Mouse (Mus musculus) spleen, embryonic (tissue): Measurements from ENCODE around the gene Yrdc.

Experiments
- CTCF ChIA-PET: fragments of 350-600 bp; sonication (Branson Sonifier 250); formaldehyde crosslinking; loops from one replicate; lab custom pipeline; 2022; lab: Charles Lee

The Yrdc gene

DNA sequence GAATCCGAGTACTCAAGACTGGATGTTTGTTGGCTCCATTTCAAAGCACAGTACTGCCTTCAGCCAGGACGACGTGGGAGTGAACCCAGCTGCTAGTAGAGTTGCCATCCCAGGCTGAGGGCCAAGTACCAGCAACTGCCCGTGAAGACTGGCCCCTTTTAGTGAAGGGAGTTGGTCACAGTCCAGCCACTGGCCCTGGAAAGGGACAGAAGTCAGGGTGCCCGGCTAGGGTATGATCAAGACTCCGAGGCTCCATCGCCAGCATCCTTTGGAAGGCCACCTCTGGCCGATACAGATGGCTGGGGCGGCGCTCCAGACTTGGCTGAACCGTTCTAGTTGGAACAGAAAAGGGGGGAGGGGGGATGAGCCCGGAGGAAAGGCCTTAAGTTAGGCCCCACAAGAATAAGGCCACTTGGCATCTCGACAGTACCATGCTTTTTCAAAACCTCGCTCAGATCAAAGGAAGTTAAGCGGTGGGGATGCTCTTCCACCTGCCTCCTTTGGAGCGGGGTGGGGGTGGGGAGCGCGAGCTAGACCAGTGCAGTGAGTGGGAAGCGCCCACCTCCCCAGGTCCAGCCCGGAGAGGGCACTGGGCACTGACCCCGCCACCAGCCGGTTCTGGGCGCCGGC is 733 bp upstream of the Yrdc start:
- CTCF ChIA-PET: no interaction called here

GRCm38 (mm10) chr4:124850933-124851658 is 617 bp downstream of the Yrdc start, which contains the start of gene 1110065P20Rik:
Gene 1110065P20Rik (minus strand): TSS chr4:124851196.
- CTCF ChIA-PET: interaction anchor here (0.7 kb wide), 1 partner anchor 187 kb away, joined by 6 read pairs; no protein-coding TSS in a partner anchor

- CTCF ChIA-PET: no interaction called here
Observed at GRCm38 (mm10) chr4:124856294-124856693, 5.8 kb downstream of the Yrdc start.

DNA sequence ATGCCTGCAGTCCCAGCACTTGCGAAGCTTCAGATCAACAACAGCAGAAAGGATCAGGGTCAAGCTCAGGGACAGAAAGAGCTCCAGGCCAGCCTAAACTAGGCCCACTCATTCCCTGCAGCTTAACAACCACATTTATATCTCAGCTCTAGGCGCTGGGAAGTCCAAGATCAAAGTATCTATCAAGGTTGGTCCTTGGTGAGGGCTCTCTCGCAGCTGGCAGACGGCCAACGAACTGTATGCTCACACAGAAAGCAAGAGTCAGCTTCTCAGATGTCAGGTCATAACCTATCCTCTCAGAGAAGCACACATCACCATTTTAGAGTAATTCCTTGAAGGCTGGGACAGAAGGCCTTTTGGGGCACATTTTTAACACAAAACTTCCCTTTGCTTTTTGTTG is 7.9 kb downstream of the Yrdc start:
- CTCF ChIA-PET: no interaction called here

- CTCF ChIA-PET: interaction anchor here (0.5 kb wide), 1 partner anchor 989 kb away, joined by 7 read pairs; no protein-coding TSS in a partner anchor
Observed at GRCm38 (mm10) chr4:124860446-124860845, 10.0 kb downstream of the Yrdc start.

GRCm38 (mm10) chr4:124861283-124862188 is 11.1 kb downstream of the Yrdc start, which contains the start of gene Maneal:
Gene Maneal (minus strand): TSS chr4:124862171.
- CTCF ChIA-PET: interaction anchor here (0.5 kb wide), 2 partner anchors 988 to 1606 kb away, joined by 4 to 7 read pairs; no protein-coding TSS in a partner anchor

DNA sequence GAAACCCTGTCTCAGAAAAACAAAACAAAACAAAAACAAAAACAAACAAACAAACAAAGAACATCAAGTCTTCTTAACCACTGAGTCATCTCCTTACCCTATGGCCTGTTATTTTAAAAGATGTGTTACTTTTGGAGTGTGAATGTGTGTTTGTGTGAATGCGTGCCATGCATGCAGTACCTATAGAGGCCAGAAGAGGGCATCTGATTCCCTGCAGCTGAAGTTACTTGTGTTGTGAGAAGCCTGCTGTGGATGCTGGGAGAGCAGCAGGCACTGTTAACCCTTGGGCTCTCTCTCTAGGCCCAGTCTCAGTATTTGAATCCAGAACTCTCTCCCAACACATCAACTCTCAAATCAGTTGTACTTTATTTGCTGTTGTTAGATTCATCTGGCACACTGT is 22.2 kb downstream of the Yrdc start:
- CTCF ChIA-PET: no interaction called here

DNA sequence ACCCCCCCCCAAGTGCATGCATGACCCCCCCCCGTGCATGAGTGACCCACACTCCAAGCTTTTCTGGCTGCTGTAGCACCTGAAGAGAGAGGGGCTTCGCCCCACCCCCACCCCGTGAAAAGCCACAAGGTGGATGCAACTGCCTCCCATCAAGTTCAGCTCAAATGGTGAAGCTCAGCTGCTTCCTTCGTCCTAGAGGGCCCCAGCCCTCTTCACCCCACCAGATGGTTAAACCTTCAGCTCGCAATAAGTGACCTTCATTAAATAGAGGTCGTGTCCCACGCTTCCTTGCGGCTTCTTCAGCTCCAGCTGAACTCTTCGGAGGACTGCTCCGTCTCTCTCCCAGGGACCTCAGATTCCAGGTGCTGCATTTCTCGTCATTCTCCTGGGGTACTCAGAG is 30.1 kb downstream of the Yrdc start, which contains the start of gene Epha10:
Gene Epha10, plus strand, starts transcription at position 301 of the 400 bp plus-strand sequence.
- CTCF ChIA-PET: no interaction called here

GRCm38 (mm10) chr4:124881341-124881908 is 30.9 kb downstream of the Yrdc start:
- CTCF ChIA-PET: no interaction called here

- CTCF ChIA-PET: no interaction called here
Observed at GRCm38 (mm10) chr4:124882151-124882729, 31.8 kb downstream of the Yrdc start.

GRCm38 (mm10) chr4:124888702-124889101 is 38.2 kb downstream of the Yrdc start:
- CTCF ChIA-PET: no interaction called here

- CTCF ChIA-PET: no interaction called here
Observed at GRCm38 (mm10) chr4:124889935-124890334, 39.5 kb downstream of the Yrdc start.

DNA sequence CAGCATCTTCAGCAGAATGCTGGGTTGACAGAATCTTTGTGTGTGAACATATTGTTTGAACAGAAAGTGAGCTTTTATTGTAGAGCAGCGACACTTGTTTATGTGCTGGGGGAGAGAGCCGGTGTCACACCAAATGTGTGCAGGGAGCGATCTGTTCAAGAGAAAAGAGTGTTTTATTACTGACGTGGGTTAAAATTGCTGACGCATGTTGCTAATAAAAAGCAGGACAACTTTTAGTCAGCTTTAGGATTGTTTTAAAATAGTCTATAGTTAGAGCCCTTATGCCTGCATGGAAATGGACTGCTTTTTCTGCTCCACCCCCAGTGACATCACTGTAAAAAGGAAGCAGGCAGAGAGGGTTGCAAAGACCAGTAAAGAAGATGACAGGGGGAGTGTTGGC is 40.4 kb downstream of the Yrdc start:
- CTCF ChIA-PET: interaction anchor here (0.7 kb wide), 1 partner anchor 24 kb away, joined by 3 read pairs; no protein-coding TSS in a partner anchor

- CTCF ChIA-PET: no interaction called here
Observed at GRCm38 (mm10) chr4:124893769-124894168, 43.3 kb downstream of the Yrdc start.

DNA sequence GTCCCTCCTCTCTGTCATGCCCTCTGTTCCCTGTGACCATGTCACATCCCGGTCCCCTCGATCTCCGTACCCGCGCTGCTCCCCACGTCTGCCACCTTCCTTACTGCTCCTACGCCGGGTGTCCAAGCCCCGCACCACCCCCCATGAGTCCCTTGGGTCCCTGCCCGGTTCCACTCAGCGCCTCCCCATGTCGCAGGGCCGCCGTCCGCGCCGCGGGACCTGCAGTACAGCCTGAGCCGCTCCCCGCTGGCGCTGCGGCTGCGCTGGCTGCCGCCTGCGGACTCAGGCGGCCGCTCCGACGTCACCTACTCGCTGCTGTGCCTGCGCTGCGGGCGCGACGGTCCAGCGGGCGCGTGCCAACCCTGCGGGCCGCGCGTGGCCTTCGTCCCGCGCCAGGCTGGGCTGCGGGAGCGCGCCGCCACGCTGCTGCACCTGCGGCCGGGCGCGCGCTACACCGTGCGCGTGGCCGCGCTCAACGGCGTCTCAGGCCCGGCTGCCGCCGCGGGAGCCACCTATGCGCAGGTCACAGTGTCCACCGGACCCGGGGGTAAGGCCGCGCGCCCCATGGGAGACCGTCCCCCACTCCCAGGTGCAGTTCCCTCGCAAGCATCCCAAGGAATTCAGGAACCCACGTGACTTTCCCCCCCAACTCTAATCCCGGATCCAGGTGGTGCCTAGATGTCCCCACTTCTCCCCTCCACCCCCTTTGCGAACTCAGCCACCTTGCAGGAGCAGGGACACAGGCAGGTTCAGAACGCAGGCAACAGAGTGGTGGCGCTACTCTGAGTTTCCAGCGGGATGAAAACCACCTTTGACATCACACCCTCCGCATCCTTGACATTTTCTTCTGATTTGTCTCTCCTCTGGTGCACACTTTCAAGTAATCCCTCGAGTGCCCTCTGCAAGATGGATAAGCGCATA is 44.3 kb downstream of the Yrdc start:
- CTCF ChIA-PET: no interaction called here

- CTCF ChIA-PET: no interaction called here
Observed at GRCm38 (mm10) chr4:124898428-124898827, 47.9 kb downstream of the Yrdc start.

- CTCF ChIA-PET: no interaction called here
Observed at GRCm38 (mm10) chr4:124899906-124900305, 49.4 kb downstream of the Yrdc start.
